Mouse (Mus musculus) spleen, adult 2 months (tissue): ENCODE measurements around the gene Dmrt1. TPM values are rescaled to one million over a fixed set of nuclear protein-coding genes. Genes with fewer than 3 reads are reported as not detected.

Experiments used
- DNase-seq, 2 experiments: peaks; one replicate each; pipeline versions ENCODE4 v3.0.0 to v3.0.0-alpha.2; 2012 to 2021; ENCODE audit warnings: low spot score in 2 of 2, low read depth in 1 of 2
- H3K27ac ChIP-seq: fragments of 200-500 bp; 2 replicates; pipeline ENCODE4 v1.5.1; 2012; ENCODE audit warnings: low read length, inconsistent platforms; ENCODE audit not compliant: insufficient read depth
- H3K27me3 ChIP-seq: fragments of 200-500 bp; 2 replicates; pipeline ENCODE4 v1.6.1; 2012; ENCODE audit warnings: mild to moderate bottlenecking, moderate library complexity, low read length, inconsistent platforms; ENCODE audit not compliant: control insufficient read depth, insufficient read depth
- H3K36me3 ChIP-seq: fragments of 200-500 bp; 2 replicates; pipeline ENCODE4 v1.6.1; 2012; ENCODE audit warnings: mild to moderate bottlenecking, low read length, inconsistent platforms; ENCODE audit not compliant: control insufficient read depth, insufficient read depth
- H3K4me1 ChIP-seq: fragments of 200-500 bp; 2 replicates; pipeline ENCODE4 v1.6.1; 2011; ENCODE audit warnings: inconsistent platforms; ENCODE audit not compliant: control insufficient read depth, insufficient read depth, insufficient read length
- H3K4me3 ChIP-seq: fragments of 200-500 bp; 2 replicates; pipeline ENCODE4 v1.5.1; 2011; ENCODE audit warnings: mild to moderate bottlenecking, inconsistent platforms; ENCODE audit not compliant: insufficient read depth, insufficient read length; ENCODE audit errors: extremely low read depth
- CTCF ChIP-seq: fragments of 200-500 bp; IDR thresholded peaks from 2 replicates; pipeline ENCODE4 v1.5.1; 2011; ENCODE audit warnings: mild to moderate bottlenecking, inconsistent platforms; ENCODE audit not compliant: insufficient read depth, insufficient read length, insufficient replicate concordance; ENCODE audit errors: extremely low read depth
- POLR2A ChIP-seq: fragments of 200-500 bp; IDR thresholded peaks from 2 replicates; pipeline ENCODE4 v1.6.1; 2011; ENCODE audit warnings: low read depth, low read length, inconsistent platforms
- WGBS: fragments of 180-500 bp; shearing (Covaris S2); methylation state at CpG from one replicate; pipeline ENCODE4 v1.1.7; 2018; 5-methylcytosine and 5-hydroxymethylcytosine counted together
- polyA plus RNA-seq: library from polyadenylated mRNA; depleted of rRNA; stranded (reverse); fragments of >200 nt; gene quantifications from 2 replicates; pipeline ENCODE4 v1.2.3, GENCODE M21; 2012; rRNA removed

Gene Dmrt1
- polyA plus RNA-seq, 1 experiment = not detected

DNA sequence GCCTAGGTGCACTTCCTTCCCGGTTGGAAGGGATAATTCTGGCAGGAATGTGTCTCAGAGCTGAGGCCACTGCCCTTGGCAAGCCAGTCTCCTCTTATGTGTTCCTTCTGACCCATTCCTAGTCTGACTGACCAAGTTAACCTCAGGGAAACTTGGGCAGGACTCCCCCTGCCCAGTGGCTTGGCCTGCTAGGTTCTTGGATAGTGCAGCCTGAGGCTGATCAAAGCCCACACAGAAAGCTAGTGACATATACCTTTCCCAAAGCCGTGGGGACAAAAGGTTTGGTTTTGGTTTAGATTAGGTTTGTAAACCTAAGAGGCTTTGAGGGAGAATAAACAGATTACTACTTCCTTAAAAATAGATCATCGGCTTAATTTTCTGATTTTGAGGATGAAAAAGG, 141.7 kb downstream of the Dmrt1 start:
- Histone ChIP-seq H3K4me1 (no peaks in the 10 kb centered on the region), H3K27me3 (no peaks in the 10 kb centered on the region), H3K36me3 (no peaks in the 10 kb centered on the region), H3K4me3 (no peak overlapping the region), H3K27ac (no peak overlapping the region)
- no peak for DNase-seq
- WGBS = 63% methylated on average over 3 of the region's 3 CpGs
- TF ChIP-seq CTCF = no peak
- TF ChIP-seq POLR2A = no peak

DNA sequence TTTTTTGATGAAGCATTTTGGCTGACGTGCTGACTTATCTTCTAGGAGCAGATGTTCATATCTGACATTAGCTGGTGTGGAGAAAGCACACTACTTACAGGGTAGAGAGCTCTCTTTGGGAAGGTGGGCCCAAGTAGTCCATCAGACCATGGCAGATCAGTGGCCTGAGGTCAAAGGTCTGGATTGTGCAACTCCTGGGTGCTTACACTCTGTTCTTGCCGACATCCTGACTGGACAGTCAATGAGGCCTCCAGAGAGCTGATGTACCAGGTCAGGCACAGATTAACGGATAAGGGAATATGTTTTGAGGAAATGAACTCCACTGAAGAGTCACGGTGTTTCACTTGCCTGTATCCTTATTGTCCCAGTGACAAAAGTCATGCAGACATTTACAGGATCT, 143.3 kb downstream of the Dmrt1 start:
- no peak for DNase-seq
- H3K27me3 ChIP-seq = no peaks in the 10 kb centered on the region
- WGBS = 84% methylated on average over 4 of the region's 4 CpGs
- TF ChIP-seq CTCF (no peak), POLR2A (no peak)
- H3K4me1 ChIP-seq = no peaks in the 10 kb centered on the region
- no peak overlapping the region for H3K27ac ChIP-seq
- H3K4me3 ChIP-seq = no peak overlapping the region
- H3K36me3 ChIP-seq = no peaks in the 10 kb centered on the region

DNA sequence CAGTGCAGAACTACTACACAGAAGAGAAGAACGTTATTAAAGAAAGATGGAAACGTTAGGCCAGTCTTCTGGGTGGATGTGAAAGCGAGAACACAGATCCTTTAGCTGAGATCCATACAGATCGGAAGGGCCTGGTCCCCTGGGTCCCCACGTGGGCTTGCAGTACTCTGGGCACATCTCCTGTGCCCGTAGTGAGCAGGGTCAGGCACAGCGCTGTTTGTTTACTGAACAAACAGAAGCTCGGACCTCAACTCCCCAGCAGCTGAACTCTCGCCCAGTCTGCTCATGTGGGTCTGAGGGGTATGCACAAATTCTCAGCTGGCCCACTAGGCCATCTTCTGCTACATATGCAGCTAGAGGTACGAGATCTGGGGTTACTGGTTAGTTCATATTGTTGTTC, 145.1 kb downstream of the Dmrt1 start:
- Histone ChIP-seq H3K27me3 (no peaks in the 10 kb centered on the region), H3K4me3 (no peak overlapping the region), H3K27ac (no peak overlapping the region), H3K4me1 (no peaks in the 10 kb centered on the region), H3K36me3 (no peaks in the 10 kb centered on the region)
- TF ChIP-seq POLR2A (no peak), CTCF (no peak)
- 86% methylated on average over 10 of the region's 10 CpGs for WGBS
- DNase-seq = no peak

DNA sequence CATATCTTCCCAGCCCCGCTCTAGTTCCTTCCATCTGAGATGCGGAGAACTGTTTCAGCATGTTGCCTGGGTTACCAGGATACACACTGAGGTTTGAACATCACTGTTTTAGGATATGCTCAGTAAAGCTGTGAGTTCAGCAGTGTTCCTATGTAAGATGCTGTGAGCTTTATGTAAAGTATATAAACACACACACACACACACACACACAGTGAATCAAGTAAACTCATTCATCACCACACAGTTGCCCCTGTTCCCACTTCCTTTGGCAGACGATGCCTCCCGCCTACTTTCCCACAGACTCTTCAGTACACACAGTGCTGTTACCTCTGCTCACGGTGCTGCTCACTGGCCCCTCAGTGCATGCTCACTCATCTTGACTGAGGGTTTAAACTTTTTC, 147.1 kb downstream of the Dmrt1 start:
- TF ChIP-seq POLR2A (no peak), CTCF (no peak)
- 62% methylated on average over 5 of the region's 5 CpGs for WGBS
- H3K27ac ChIP-seq = no peak overlapping the region
- DNase-seq = no peak
- H3K36me3 ChIP-seq = no peaks in the 10 kb centered on the region
- H3K27me3 ChIP-seq = no peaks in the 10 kb centered on the region
- H3K4me1 ChIP-seq = no peaks in the 10 kb centered on the region
- no peak overlapping the region for H3K4me3 ChIP-seq

Other genes starting within 250 kb of the Dmrt1 start
- 0.19 and 0.48 TPM in 2 replicates for gene Dmrt3, start 104.7 kb downstream of the Dmrt1 start, polyA plus RNA-seq
- 0.07 and 0.09 TPM in 2 replicates for gene Dmrt2, start 166.8 kb downstream of the Dmrt1 start, polyA plus RNA-seq